Mouse (Mus musculus) kidney, adult 2 months (tissue): ENCODE results near the gene Gdpd2. TPM values are rescaled to one million over a fixed set of nuclear protein-coding genes. Genes with fewer than 3 reads are reported as not detected.
A peak's percentile ranks its signal among the peaks of the same experiment; 100 is the strongest.

ENCODE experiments used
- DNase-seq: peaks from one replicate; pipeline ENCODE4 v3.0.0; 2021
- H3K27ac ChIP-seq: fragments of 200-500 bp; 2 replicates; pipeline ENCODE4 v1.5.1; 2012; ENCODE audit warnings: low read depth, low read length, control low read depth, inconsistent platforms; ENCODE audit not compliant: insufficient read depth
- H3K27me3 ChIP-seq: fragments of 200-500 bp; replicated peaks from 2 replicates; pipeline ENCODE4 v1.6.1; 2012; ENCODE audit warnings: mild to moderate bottlenecking, moderate library complexity, low read length, inconsistent platforms; ENCODE audit not compliant: control insufficient read depth, insufficient read depth
- H3K36me3 ChIP-seq: fragments of 200-500 bp; 2 replicates; pipeline ENCODE4 v1.6.1; 2012; ENCODE audit warnings: mild to moderate bottlenecking, moderate library complexity, low read length, inconsistent platforms; ENCODE audit not compliant: control insufficient read depth, insufficient read depth
- H3K4me1 ChIP-seq: fragments of 200-500 bp; 2 replicates; pipeline ENCODE4 v1.6.1; 2011; ENCODE audit warnings: low read length; ENCODE audit not compliant: control insufficient read depth, insufficient read depth
- H3K4me3 ChIP-seq: fragments of 200-500 bp; 2 replicates; pipeline ENCODE4 v1.5.1; 2011; ENCODE audit warnings: mild to moderate bottlenecking, low read depth, low read length, control low read depth; ENCODE audit not compliant: insufficient read depth
- CTCF ChIP-seq: fragments of 200-500 bp; conservative IDR thresholded peaks from 2 replicates; pipeline ENCODE4 v1.5.1; 2011; ENCODE audit warnings: low read depth, mild to moderate bottlenecking, control low read depth, low read length, moderate library complexity, mixed read lengths; ENCODE audit not compliant: insufficient read depth, insufficient read length
- POLR2A ChIP-seq: fragments of 200-500 bp; IDR thresholded peaks from one replicate; pipeline ENCODE4 v1.6.1; 2011; ENCODE audit warnings: low read depth, low read length, control low read depth
- WGBS: fragments of 180-500 bp; shearing (Covaris S2); methylation state at CpG from one replicate; pipeline ENCODE4 v1.1.7; 2018; 5-methylcytosine and 5-hydroxymethylcytosine counted together
- polyA plus RNA-seq: library from polyadenylated mRNA; depleted of rRNA; stranded (reverse); fragments of >200 nt; gene quantifications from 2 replicates; pipeline ENCODE4 v1.2.3, GENCODE M21; 2012; rRNA removed

The Gdpd2 gene
- 1.1 and 1.3 TPM in 2 replicates for polyA plus RNA-seq

- no peak within 1 kb of the TSS for H3K4me3 ChIP-seq
- no peak within 1 kb of the TSS for H3K27ac ChIP-seq
- TF ChIP-seq CTCF: peak; percentile 58
- no peak for TF ChIP-seq POLR2A
- no peaks in the 10 kb centered on the region for H3K27me3 ChIP-seq
- WGBS: 14% methylated on average over 8 of the region's 8 CpGs
- H3K4me1 ChIP-seq: no peaks in the 10 kb centered on the region
- no peaks in the 10 kb centered on the region for H3K36me3 ChIP-seq
- peak; percentile 68 for DNase-seq
Observed at GRCm38 (mm10) chrX:100729665-100730188, at the start of gene Gdpd2. Gene Gdpd2, plus strand, starts transcription at chrX:100729873.

GRCm38 (mm10) chrX:100686527-100686926 is 43.1 kb upstream of the Gdpd2 start:
- DNase-seq: peak; percentile 4
- no peak overlapping the region for H3K27ac ChIP-seq

GRCm38 (mm10) chrX:100687360-100688032 is 42.2 kb upstream of the Gdpd2 start:
- TF ChIP-seq CTCF (no peak), POLR2A (no peak)
- WGBS: 68% methylated on average over 6 of the region's 6 CpGs

More at GRCm38 (mm10) chrX:100686527-100686926, 43.1 kb upstream of the Gdpd2 start:
- no peaks in the 10 kb centered on the region for H3K27me3 ChIP-seq
- WGBS: 41% methylated on average over 3 of the region's 3 CpGs
- H3K4me3 ChIP-seq: no peak overlapping the region
- no peaks in the 10 kb centered on the region for H3K4me1 ChIP-seq
- H3K36me3 ChIP-seq: no peaks in the 10 kb centered on the region
- no peak for TF ChIP-seq POLR2A
- TF ChIP-seq CTCF: no peak

GRCm38 (mm10) chrX:100688033-100688370 is 41.7 kb upstream of the Gdpd2 start:
- Histone ChIP-seq H3K4me3 (no peak overlapping the region), H3K27ac (no peak overlapping the region), H3K27me3 (no peaks in the 10 kb centered on the region), H3K4me1 (no peaks in the 10 kb centered on the region), H3K36me3 (no peaks in the 10 kb centered on the region)
- no peak for DNase-seq
- WGBS: 62% methylated on average over 5 of the region's 5 CpGs
- TF ChIP-seq POLR2A (no peak), CTCF (no peak)

More at GRCm38 (mm10) chrX:100687360-100688032, 42.2 kb upstream of the Gdpd2 start:
- peak; percentile 6 for DNase-seq
- H3K27me3 ChIP-seq: no peaks in the 10 kb centered on the region
- H3K4me1 ChIP-seq: no peaks in the 10 kb centered on the region
- H3K27ac ChIP-seq: no peak overlapping the region
- no peak overlapping the region for H3K4me3 ChIP-seq
- no peaks in the 10 kb centered on the region for H3K36me3 ChIP-seq

GRCm38 (mm10) chrX:100696776-100697175 is 32.9 kb upstream of the Gdpd2 start:
- no peaks in the 10 kb centered on the region for H3K36me3 ChIP-seq
- H3K4me3 ChIP-seq: no peak overlapping the region
- DNase-seq: no peak
- H3K27me3 ChIP-seq: no peaks in the 10 kb centered on the region
- no peak for TF ChIP-seq CTCF
- no peak for TF ChIP-seq POLR2A
- 99% methylated on average over 4 of the region's 4 CpGs for WGBS
- H3K27ac ChIP-seq: no peak overlapping the region
- H3K4me1 ChIP-seq: no peaks in the 10 kb centered on the region

GRCm38 (mm10) chrX:100708032-100708431 is 21.6 kb upstream of the Gdpd2 start:
- no peaks in the 10 kb centered on the region for H3K36me3 ChIP-seq
- WGBS: 70% methylated on average over 6 of the region's 6 CpGs
- TF ChIP-seq CTCF (no peak), POLR2A (no peak)
- H3K27me3 ChIP-seq: no peaks in the 10 kb centered on the region
- peak; percentile 77 for DNase-seq
- H3K27ac ChIP-seq: peak overlapping the region; percentile 64
- H3K4me3 ChIP-seq: no peak overlapping the region
- no peaks in the 10 kb centered on the region for H3K4me1 ChIP-seq

GRCm38 (mm10) chrX:100716173-100716572 is 13.5 kb upstream of the Gdpd2 start:
- no peak overlapping the region for H3K27ac ChIP-seq
- no peak for DNase-seq
- no peak overlapping the region for H3K4me3 ChIP-seq
- TF ChIP-seq POLR2A: no peak
- TF ChIP-seq CTCF: no peak
- H3K27me3 ChIP-seq: no peaks in the 10 kb centered on the region
- WGBS: 95% methylated on average over 6 of the region's 6 CpGs
- no peaks in the 10 kb centered on the region for H3K36me3 ChIP-seq
- no peaks in the 10 kb centered on the region for H3K4me1 ChIP-seq
